Mouse (Mus musculus) heart, embryonic 11.5 days (tissue): ENCODE data around the gene Ifitm2. TPM values are rescaled to one million over a fixed set of nuclear protein-coding genes. Genes with fewer than 3 reads are reported as not detected.

Experiments
- ATAC-seq: fragments of 200-750 bp; cut with Nextera tagmentation; replicated peaks from 2 replicates; pipeline ENCODE4 v1.8.0; 2017; ENCODE audit warnings: moderate library complexity; ENCODE audit not compliant: insufficient number of reproducible peaks, low FRiP score, low TSS enrichment
- H3K27ac ChIP-seq: fragments of 300-500 bp; sonication (generic); 2 replicates; pipeline ENCODE4 v1.5.1; 2014; ENCODE audit warnings: mild to moderate bottlenecking, low read depth, low read length
- H3K27me3 ChIP-seq: fragments of 300-500 bp; sonication (generic); 2 replicates; pipeline ENCODE4 v1.6.1; 2014; ENCODE audit warnings: mild to moderate bottlenecking, low read length, mixed read lengths; ENCODE audit not compliant: control insufficient read depth, insufficient read depth
- H3K36me3 ChIP-seq: fragments of 300-500 bp; sonication (generic); 2 replicates; pipeline ENCODE4 v1.6.1; 2014; ENCODE audit warnings: mild to moderate bottlenecking, low read length, moderate library complexity, mixed read lengths; ENCODE audit not compliant: control insufficient read depth, insufficient read depth
- H3K4me1 ChIP-seq: fragments of 300-500 bp; sonication (generic); 2 replicates; pipeline ENCODE4 v1.6.1; 2014; ENCODE audit warnings: low read length; ENCODE audit not compliant: control insufficient read depth, insufficient read depth
- H3K4me2 ChIP-seq: fragments of 300-500 bp; sonication (generic); 2 replicates; pipeline ENCODE4 v1.6.1; 2014; ENCODE audit warnings: mild to moderate bottlenecking, moderate library complexity
- H3K4me3 ChIP-seq: fragments of 300-500 bp; sonication (generic); 2 replicates; pipeline ENCODE4 v1.5.1; 2014; ENCODE audit warnings: low read depth, low read length
- H3K9ac ChIP-seq: fragments of 300-500 bp; sonication (generic); 2 replicates; pipeline ENCODE4 v1.6.1; 2014; ENCODE audit warnings: mild to moderate bottlenecking, low read depth, low read length, moderate library complexity
- H3K9me3 ChIP-seq: fragments of 300-500 bp; sonication (generic); replicated peaks from 2 replicates; pipeline ENCODE4 v1.6.1; 2016; ENCODE audit warnings: low read length; ENCODE audit not compliant: control insufficient read depth
- WGBS: fragments of 180-500 bp; shearing (Covaris S2); extraction: QIAGEN DNeasy Blood & Tissue Kit; methylation state at CpG from one replicate; pipeline ENCODE4 v1.1.7; 2014; ENCODE audit not compliant: insufficient replicate concordance; 5-methylcytosine and 5-hydroxymethylcytosine counted together
- polyA plus RNA-seq: library from polyadenylated mRNA; unstranded; fragments of >200 nt; fragmentation: Nextera tagmentation; extraction: Ambion mirVana; gene quantifications from 2 replicates; pipeline ENCODE4 v1.2.1, GENCODE M21; 2014

The Ifitm2 gene
- polyA plus RNA-seq, 1 experiment from 2014 or later: 420 TPM

DNA sequence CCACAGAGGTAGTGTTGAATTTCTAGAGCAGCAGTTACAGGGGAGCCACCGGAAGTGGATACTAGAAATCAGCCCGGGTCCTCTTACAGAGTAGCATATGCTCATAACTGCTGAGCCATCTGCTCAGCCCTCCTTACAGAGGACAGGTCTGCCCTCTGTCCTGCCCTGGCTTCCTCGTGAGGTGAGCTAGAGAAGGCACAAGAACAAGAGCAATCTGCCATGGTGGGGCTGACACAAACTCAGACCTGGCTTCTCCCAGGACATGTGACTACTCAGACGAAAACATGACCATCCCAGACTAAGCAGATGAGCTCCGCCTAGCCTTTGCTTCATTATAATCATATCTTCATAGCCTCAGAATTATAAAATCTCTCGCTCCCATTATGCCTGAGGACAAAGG lies 4.0 kb downstream of the Ifitm2 start:
- Histone ChIP-seq H3K27ac (no peak overlapping the region), H3K9me3 (no peaks in the 10 kb centered on the region), H3K9ac (no peak overlapping the region)

DNA sequence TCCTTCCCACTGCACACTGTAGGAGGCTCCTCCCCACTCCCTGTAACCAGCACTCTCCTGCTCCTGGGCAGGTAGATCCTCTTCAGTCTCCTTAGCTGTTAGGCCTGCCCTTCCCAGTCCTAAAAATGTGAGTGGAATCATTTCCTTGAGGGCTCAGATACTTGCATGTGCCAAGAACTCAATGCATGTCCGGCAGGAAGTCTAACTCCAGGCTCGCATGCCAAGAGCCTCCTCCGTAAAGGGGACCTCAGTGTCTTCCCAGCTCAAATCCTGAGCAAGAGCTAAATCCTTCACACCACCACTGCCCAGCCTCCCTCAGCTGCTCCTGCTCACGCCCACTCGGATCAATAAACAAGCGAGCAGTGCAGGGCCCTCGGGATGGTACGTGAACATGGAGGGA lies 4.7 kb downstream of the Ifitm2 start:
- no peak overlapping the region for H3K27ac ChIP-seq
- peaks cover 10% of the 10 kb centered on the region for H3K4me1 ChIP-seq
- no peak for ATAC-seq
- H3K36me3 ChIP-seq: no peaks in the 10 kb centered on the region
- no peak overlapping the region for H3K4me2 ChIP-seq
- no peaks in the 10 kb centered on the region for H3K9me3 ChIP-seq
- H3K9ac ChIP-seq: 0 out of 2 replicates have a peak overlapping the region, but pooled peaks have one; percentile 40
- WGBS: 40% methylated on average over 8 of the region's 8 CpGs
- no peak overlapping the region for H3K4me3 ChIP-seq
- no peaks in the 10 kb centered on the region for H3K27me3 ChIP-seq

More for the DNA sequence above, 4.0 kb downstream of the Ifitm2 start:
- Histone ChIP-seq H3K27me3 (no peaks in the 10 kb centered on the region), H3K4me2 (no peak overlapping the region), H3K36me3 (no peaks in the 10 kb centered on the region), H3K4me3 (no peak overlapping the region), H3K4me1 (peaks cover 7% of the 10 kb centered on the region)
- no peak for ATAC-seq
- WGBS: 68% methylated on average over 6 of the region's 6 CpGs

- Histone ChIP-seq H3K4me3 (no peak within 1 kb of the TSS), H3K9me3 (no peaks in the 10 kb centered on the region), H3K9ac (no peak within 1 kb of the TSS), H3K27me3 (no peaks in the 10 kb centered on the region), H3K4me1 (peaks cover 10% of the 10 kb centered on the region), H3K27ac (no peak within 1 kb of the TSS), H3K36me3 (no peaks in the 10 kb centered on the region), H3K4me2 (no peak within 1 kb of the TSS)
- 87% methylated on average over 16 of the region's 16 CpGs for WGBS
- no peak for ATAC-seq
These were observed 5.8 kb downstream of the Ifitm2 start, which contains the start of gene Ifitm5 for GRCm38 (mm10) chr7:140949824-140950530. Ifitm5 (minus strand) TSS chr7:140950291.

GRCm38 (mm10) chr7:140949255-140949654 lies 6.5 kb downstream of the Ifitm2 start:
- peaks cover 6% of the 10 kb centered on the region; the same call in 1 of the 2 replicates for H3K4me1 ChIP-seq
- H3K9ac ChIP-seq: no peak overlapping the region
- H3K4me3 ChIP-seq: no peak overlapping the region
- no peaks in the 10 kb centered on the region for H3K9me3 ChIP-seq
- no peak overlapping the region for H3K4me2 ChIP-seq
- ATAC-seq: no peak
- H3K27ac ChIP-seq: no peak overlapping the region
- H3K27me3 ChIP-seq: no peaks in the 10 kb centered on the region
- H3K36me3 ChIP-seq: no peaks in the 10 kb centered on the region
- 87% methylated on average over 6 of the region's 6 CpGs for WGBS

DNA sequence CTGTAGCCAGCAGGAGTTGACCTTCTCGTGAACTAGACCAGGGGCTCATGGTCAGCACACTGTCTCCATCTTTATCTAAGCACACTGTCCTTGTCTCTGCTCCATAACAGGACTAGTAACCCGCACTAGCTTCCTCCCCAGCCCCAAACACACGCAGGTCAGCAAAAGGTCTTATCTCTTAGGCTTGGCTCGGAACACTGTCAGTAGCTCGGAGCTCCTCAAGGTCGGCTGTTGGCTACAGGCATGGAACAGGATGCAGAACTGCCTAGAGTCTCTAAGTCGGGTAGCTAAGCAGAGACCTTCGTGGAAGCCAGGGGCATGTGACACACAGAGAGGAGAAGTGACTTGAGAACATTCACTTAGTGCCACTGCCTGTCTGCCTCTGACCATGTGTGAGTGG lies 7.6 kb downstream of the Ifitm2 start:
- Histone ChIP-seq H3K4me2 (no peak overlapping the region), H3K4me1 (peaks cover 6% of the 10 kb centered on the region; the same call in 1 of the 2 replicates), H3K4me3 (no peak overlapping the region), H3K27ac (peak overlapping the region; percentile 70), H3K9me3 (no peaks in the 10 kb centered on the region), H3K27me3 (no peaks in the 10 kb centered on the region), H3K9ac (no peak overlapping the region), H3K36me3 (no peaks in the 10 kb centered on the region)
- WGBS: 35% methylated on average over 8 of the region's 8 CpGs
- ATAC-seq: no peak

DNA sequence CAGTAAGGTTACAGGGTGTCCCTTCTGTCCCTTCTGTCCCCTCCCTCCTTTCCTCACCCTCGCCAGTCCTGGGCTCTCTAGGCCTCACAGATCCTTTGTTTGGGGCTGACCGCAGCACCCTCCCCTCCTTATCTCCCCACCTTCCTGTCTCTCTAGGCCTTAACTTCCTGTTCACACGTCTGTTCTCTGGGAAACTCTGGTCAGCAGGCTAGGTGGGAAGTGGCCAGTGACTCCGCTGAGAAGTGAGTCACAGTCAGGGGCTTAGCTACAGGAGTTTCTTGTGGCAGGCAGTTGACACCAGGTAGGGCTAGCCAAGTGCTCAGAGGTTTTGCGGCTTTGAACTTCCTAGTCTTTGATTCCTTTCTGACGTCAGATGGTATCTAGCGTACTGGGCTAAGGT lies 8.8 kb downstream of the Ifitm2 start:
- 0 out of 2 replicates have a peak overlapping the region, but pooled peaks have one; percentile 22 for H3K9ac ChIP-seq
- H3K4me2 ChIP-seq: no peak overlapping the region
- H3K36me3 ChIP-seq: no peaks in the 10 kb centered on the region
- H3K4me1 ChIP-seq: peaks cover 6% of the 10 kb centered on the region
- peak overlapping the region; percentile 70 for H3K27ac ChIP-seq
- no peaks in the 10 kb centered on the region for H3K27me3 ChIP-seq
- 29% methylated on average over 7 of the region's 7 CpGs for WGBS
- ATAC-seq: 0 out of 2 replicates have a peak, but pooled peaks have one; percentile 3
- no peak overlapping the region for H3K4me3 ChIP-seq
- H3K9me3 ChIP-seq: no peaks in the 10 kb centered on the region

DNA sequence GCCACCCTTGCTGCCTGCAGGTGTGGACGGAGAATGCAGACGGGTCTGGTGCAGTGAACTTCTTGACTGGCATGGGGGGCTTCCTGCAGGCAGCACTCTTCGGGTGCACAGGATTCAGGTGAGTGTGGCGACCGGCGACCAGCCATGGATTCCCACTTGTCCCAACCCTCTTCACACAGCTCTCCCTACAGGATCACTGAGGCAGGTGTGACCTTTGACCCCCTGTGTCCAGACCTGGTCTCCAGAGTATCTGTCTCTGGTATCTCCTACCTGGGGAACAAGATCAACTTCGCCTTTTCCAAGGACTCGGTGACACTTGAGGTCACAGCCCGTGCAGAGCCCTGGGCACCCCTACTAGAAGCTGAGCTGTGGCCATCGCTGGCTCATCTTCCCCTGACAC lies 9.5 kb downstream of the Ifitm2 start:
- H3K27ac ChIP-seq: peak overlapping the region; percentile 70
- H3K4me2 ChIP-seq: no peak overlapping the region
- H3K4me3 ChIP-seq: no peak overlapping the region
- H3K9me3 ChIP-seq: no peaks in the 10 kb centered on the region
- no peak for ATAC-seq
- no peaks in the 10 kb centered on the region for H3K27me3 ChIP-seq
- WGBS: 83% methylated on average over 10 of the region's 10 CpGs
- no peak overlapping the region for H3K9ac ChIP-seq
- H3K4me1 ChIP-seq: peaks cover 6% of the 10 kb centered on the region
- H3K36me3 ChIP-seq: no peaks in the 10 kb centered on the region

GRCm38 (mm10) chr7:140945247-140945646 lies 10.5 kb downstream of the Ifitm2 start:
- H3K27me3 ChIP-seq: no peaks in the 10 kb centered on the region
- H3K4me1 ChIP-seq: peaks cover 6% of the 10 kb centered on the region
- H3K9ac ChIP-seq: no peak overlapping the region
- H3K4me3 ChIP-seq: no peak overlapping the region
- no peak overlapping the region for H3K4me2 ChIP-seq
- no peaks in the 10 kb centered on the region for H3K9me3 ChIP-seq
- H3K27ac ChIP-seq: no peak overlapping the region
- H3K36me3 ChIP-seq: no peaks in the 10 kb centered on the region
- ATAC-seq: no peak
- 80% methylated on average over 5 of the region's 5 CpGs for WGBS

- Histone ChIP-seq H3K4me3 (no peak overlapping the region), H3K4me2 (no peak overlapping the region), H3K9ac (no peak overlapping the region), H3K27ac (no peak overlapping the region), H3K27me3 (no peaks in the 10 kb centered on the region), H3K36me3 (no peaks in the 10 kb centered on the region), H3K9me3 (no peaks in the 10 kb centered on the region), H3K4me1 (peaks cover 6% of the 10 kb centered on the region)
- WGBS: 84% methylated on average over 7 of the region's 7 CpGs
- no peak for ATAC-seq
These were observed 11.6 kb downstream of the Ifitm2 start for GRCm38 (mm10) chr7:140944236-140944635.
